ENCODE assay signal across 11 mouse cellular contexts in the genomic region with DNA sequence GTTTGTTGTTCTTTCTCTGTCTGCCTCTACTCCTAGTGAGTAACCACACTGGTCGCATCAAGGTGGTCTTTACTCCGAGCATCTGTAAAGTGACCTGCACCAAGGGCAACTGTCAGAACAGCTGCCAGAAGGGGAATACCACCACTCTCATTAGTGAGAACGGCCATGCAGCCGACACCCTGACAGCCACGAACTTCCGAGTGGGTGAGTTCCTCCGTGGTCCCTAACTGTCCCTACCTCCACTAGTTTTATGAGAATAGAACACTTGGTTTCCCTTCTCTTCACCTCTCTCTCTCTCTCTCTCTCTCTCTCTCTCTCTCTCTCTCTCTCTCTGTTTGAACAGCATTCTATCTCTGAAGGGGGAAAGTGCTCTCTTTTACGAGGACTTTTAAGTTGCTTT.
DNase-seq lines count a peak whose midpoint lies in the region; ATAC-seq and TF ChIP-seq lines count a peak whose summit lies in the region.
"Had no signal": no experiment of that assay in that cellular context is flagged by ENCODE, and none has a peak within 500 bp of the region (broad histone marks: within the 10 kb centered on the region; RNA-seq: fewer than 3 reads in every experiment).

No protein-coding gene starts in this region.

- peak overlapping the region; percentile 42 for H3K4me2 ChIP-seq in embryonic facial prominence, embryonic 15.5 days (replicated peaks)
- peak overlapping the region; percentile 43; the same call in 1 of the 2 replicates for H3K4me2 ChIP-seq in neural tube, embryonic 15.5 days

- H3K27me3 ChIP-seq in heart, adult 2 months (ENCODE audit: control insufficient read depth, insufficient read depth, low read length), result no peaks in the 10 kb centered on the region
- no peaks in the 10 kb centered on the region for H3K27me3 ChIP-seq in embryonic facial prominence, embryonic 15.5 days
- no peaks in the 10 kb centered on the region for H3K27me3 ChIP-seq in neural tube, embryonic 15.5 days (replicated peaks)
- H3K27me3 ChIP-seq: forebrain, embryonic 15.5 days had no signal

- TF ChIP-seq CTCF in heart, adult 2 months (IDR thresholded peaks at IDR 0.05), result no peak
- TF ChIP-seq CTCF in lung, adult 2 months (IDR thresholded peaks at IDR 0.05; ENCODE audit: insufficient read depth, low read length), result no peak

- no peaks in the 10 kb centered on the region for H3K79me2 ChIP-seq in heart, adult 2 months (replicated peaks; ENCODE audit: control insufficient read depth, insufficient read depth, low read length)

- DNase-seq in heart, adult 2 months, result no peak
- DNase-seq in heart, postnatal 36 days, result no peak
- DNase-seq in lung, adult 2 months, result no peak
- no peak for DNase-seq in lung, postnatal 36 days
- no peak for DNase-seq in T-cell, adult 2 months (ENCODE audit: low spot score)
- DNase-seq in cerebellum, adult 8-10 months, result no peak
- DNase-seq: cerebellum, postnatal 36 days; liver had no signal

- WGBS in heart, adult 2 months, result 64% methylated on average over 8 of the region's 8 CpGs
- WGBS in lung, adult 2 months, result 46% methylated on average over 8 of the region's 8 CpGs
- WGBS in embryonic facial prominence, embryonic 15.5 days, result 25% methylated on average over 8 of the region's 8 CpGs
- WGBS in neural tube, embryonic 15.5 days, result 67% methylated on average over 8 of the region's 8 CpGs

- no peak overlapping the region for H3K4me3 ChIP-seq in heart, adult 2 months
- H3K4me3 ChIP-seq in lung, adult 2 months (replicated peaks; ENCODE audit: extremely low read depth, low read depth, low read length), result peak overlapping the region; percentile 58
- H3K4me3 ChIP-seq in embryonic facial prominence, embryonic 15.5 days (replicated peaks), result peak overlapping the region; percentile 34
- H3K4me3 ChIP-seq in neural tube, embryonic 15.5 days (replicated peaks), result no peak overlapping the region
- H3K4me3 ChIP-seq: forebrain, embryonic 15.5 days had no signal

- H3K4me1 ChIP-seq in heart, adult 2 months (ENCODE audit: control insufficient read depth, insufficient read depth, low read length), result peaks cover 2% of the 10 kb centered on the region; the same call in 1 of the 2 replicates
- peaks cover 4% of the 10 kb centered on the region for H3K4me1 ChIP-seq in lung, adult 2 months (ENCODE audit: control insufficient read depth, insufficient read depth, low read length)
- H3K4me1 ChIP-seq in embryonic facial prominence, embryonic 15.5 days, result peaks cover 41% of the 10 kb centered on the region
- peaks cover 9% of the 10 kb centered on the region; the same call in 1 of the 2 replicates for H3K4me1 ChIP-seq in neural tube, embryonic 15.5 days

- no peak for TF ChIP-seq EP300 in heart, adult 2 months (IDR thresholded peaks at IDR 0.05; ENCODE audit: insufficient read depth, low read depth, low read length)

- peak overlapping the region; percentile 36; the same call in 1 of the 2 replicates for H3K9ac ChIP-seq in heart, adult 2 months (ENCODE audit: low read depth, low read length)
- H3K9ac ChIP-seq in embryonic facial prominence, embryonic 15.5 days, result no peak overlapping the region; the same call in 1 of the 2 replicates
- H3K9ac ChIP-seq in neural tube, embryonic 15.5 days (replicated peaks), result no peak overlapping the region
- H3K9ac ChIP-seq: forebrain, embryonic 15.5 days had no signal

- TF ChIP-seq POLR2A in heart, adult 2 months (IDR thresholded peaks at IDR 0.05; ENCODE audit: insufficient read depth, low read depth, low read length), result no peak
- no peak for TF ChIP-seq POLR2A in lung, adult 2 months (IDR thresholded peaks at IDR 0.05; ENCODE audit: borderline replicate concordance, extremely low read depth, low read depth, low read length)

- no peaks in the 10 kb centered on the region for H3K36me3 ChIP-seq in heart, adult 2 months (ENCODE audit: control insufficient read depth, insufficient read depth, low read length)
- no peaks in the 10 kb centered on the region for H3K36me3 ChIP-seq in embryonic facial prominence, embryonic 15.5 days
- H3K36me3 ChIP-seq in neural tube, embryonic 15.5 days, result no peaks in the 10 kb centered on the region
- H3K36me3 ChIP-seq: forebrain, embryonic 15.5 days had no signal

- intact Hi-C loops in heart, adult 2 months (cut with DNase I), result no loop called here
- intact Hi-C loops in heart, postnatal 36 days (cut with DNase I), result no loop called here

- peak overlapping the region; percentile 1; the same call in 1 of the 2 replicates for H3K27ac ChIP-seq in heart, adult 2 months
- peak overlapping the region; percentile 71; the same call in 1 of the 2 replicates for H3K27ac ChIP-seq in embryonic facial prominence, embryonic 15.5 days (replicated peaks)
- no peak overlapping the region for H3K27ac ChIP-seq in neural tube, embryonic 15.5 days (replicated peaks)
- H3K27ac ChIP-seq: forebrain, embryonic 15.5 days had no signal

- ATAC-seq in embryonic facial prominence, embryonic 15.5 days (ENCODE audit: insufficient number of reproducible peaks, low FRiP score, low TSS enrichment, low read depth), result no peak
- no peak for ATAC-seq in neural tube, embryonic 15.5 days (ENCODE audit: low FRiP score)

- H3K9me3 ChIP-seq in embryonic facial prominence, embryonic 15.5 days (replicated peaks), result no peaks in the 10 kb centered on the region
- H3K9me3 ChIP-seq in neural tube, embryonic 15.5 days (replicated peaks), result no peaks in the 10 kb centered on the region
- H3K9me3 ChIP-seq: forebrain, embryonic 15.5 days had no signal

Comparison
In these comparisons a context has a peak if more than half of its experiments do, and no peak if none do; other contexts are left out.
1. H3K4me3 ChIP-seq: peak in lung, adult 2 months (single experiment) and embryonic facial prominence, embryonic 15.5 days (single experiment); none in heart, adult 2 months (single experiment) and neural tube, embryonic 15.5 days (single experiment).